Mouse (Mus musculus) urinary bladder, postnatal 4 days (tissue): ENCODE results near the gene Cela2a.

Source experiments
- DNase-seq, 2 experiments: peaks; one replicate each; pipeline ENCODE4 v3.0.0; 2021 to 2022; ENCODE audit warnings: low spot score in 2 of 2

Gene Cela2a

GRCm38 (mm10) chr4:141766668-141767352 is 59.1 kb downstream of the Cela2a start:
- DNase-seq: no peak

GRCm38 (mm10) chr4:141766316-141766667 is 59.7 kb downstream of the Cela2a start:
- DNase-seq: no peak

- no peak for DNase-seq
These were observed 61.0 kb downstream of the Cela2a start for GRCm38 (mm10) chr4:141765008-141765407.
